Mouse (Mus musculus): ENCODE data around the gene Fosl2. TPM values are rescaled to one million over a fixed set of nuclear protein-coding genes. Genes with fewer than 3 reads are reported as not detected.
A peak's percentile ranks its signal among the peaks of the same experiment; 100 is the strongest.
"Not testable (repeated sequence)": the region's sequence is repeated elsewhere in the genome, so short reads cannot be mapped to it uniquely, and the experiment has no call there.

Gene Fosl2
- total RNA-seq, 2 experiments from 2014 or later = 24.7 to 34.7 TPM

DNA sequence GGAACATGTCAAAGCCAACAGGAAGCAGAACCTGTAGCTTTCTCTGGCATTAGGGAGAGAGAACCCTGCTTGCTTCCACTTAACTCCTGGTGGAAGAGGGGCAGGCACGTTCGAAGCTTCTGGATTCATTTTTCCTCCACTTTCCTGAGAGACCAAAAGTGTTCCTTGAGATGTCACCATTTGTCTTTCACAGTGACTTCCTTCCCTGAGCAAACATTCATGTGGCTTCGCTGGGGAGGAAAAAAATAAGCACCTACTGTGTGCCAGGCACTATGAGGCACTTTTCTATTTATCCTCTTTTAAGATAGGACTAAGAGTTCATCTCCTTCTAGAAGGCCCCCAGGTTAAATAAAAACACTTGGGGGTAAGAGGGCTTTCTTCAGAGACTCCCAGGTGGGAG, 20.3 kb downstream of the Fosl2 start:
- DNase-seq (ENCODE audit: low spot score in 2 of 2) = no peak
- intact Hi-C loops (cut with DNase I) = no loop called here

- DNase-seq (ENCODE audit: low spot score in 2 of 2) = no peak
- intact Hi-C loops (cut with DNase I) = no loop called here
These were observed 28.0 kb downstream of the Fosl2 start for GRCm38 (mm10) chr5:32163478-32164043.

GRCm38 (mm10) chr5:32172188-32172587, 36.6 kb downstream of the Fosl2 start:
- intact Hi-C loops (cut with DNase I) = no loop called here
- DNase-seq (ENCODE audit: low spot score in 2 of 2) = no peak

- DNase-seq (ENCODE audit: low spot score in 2 of 2) = no peak
- intact Hi-C loops (cut with DNase I) = no loop called here
These were observed 41.2 kb downstream of the Fosl2 start for GRCm38 (mm10) chr5:32176800-32177199.

DNA sequence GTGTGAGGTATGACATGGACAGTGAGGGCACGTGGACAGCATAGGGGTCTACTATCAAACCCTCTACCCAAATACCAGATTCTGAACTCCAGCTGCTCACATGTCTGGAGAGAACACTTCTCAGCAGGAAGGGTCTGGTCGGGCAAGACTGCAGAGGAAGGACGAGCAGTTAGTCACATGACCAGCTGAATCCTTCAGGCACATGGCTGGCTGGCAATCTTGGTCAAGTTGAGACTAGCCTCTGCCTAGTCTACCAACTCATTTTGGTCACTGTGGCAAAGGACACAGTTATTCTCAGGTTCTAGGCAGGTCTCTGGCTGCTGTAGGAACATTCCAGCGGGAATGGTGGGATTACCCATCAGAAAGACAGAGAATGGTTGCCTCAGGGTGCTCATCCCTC, 42.1 kb downstream of the Fosl2 start:
- DNase-seq (ENCODE audit: low spot score in 2 of 2) = no peak
- intact Hi-C loops (cut with DNase I) = no loop called here

GRCm38 (mm10) chr5:32178720-32179119, 43.1 kb downstream of the Fosl2 start:
- DNase-seq (ENCODE audit: low spot score in 2 of 2); intact Hi-C loops (cut with DNase I): not testable (repeated sequence)

DNA sequence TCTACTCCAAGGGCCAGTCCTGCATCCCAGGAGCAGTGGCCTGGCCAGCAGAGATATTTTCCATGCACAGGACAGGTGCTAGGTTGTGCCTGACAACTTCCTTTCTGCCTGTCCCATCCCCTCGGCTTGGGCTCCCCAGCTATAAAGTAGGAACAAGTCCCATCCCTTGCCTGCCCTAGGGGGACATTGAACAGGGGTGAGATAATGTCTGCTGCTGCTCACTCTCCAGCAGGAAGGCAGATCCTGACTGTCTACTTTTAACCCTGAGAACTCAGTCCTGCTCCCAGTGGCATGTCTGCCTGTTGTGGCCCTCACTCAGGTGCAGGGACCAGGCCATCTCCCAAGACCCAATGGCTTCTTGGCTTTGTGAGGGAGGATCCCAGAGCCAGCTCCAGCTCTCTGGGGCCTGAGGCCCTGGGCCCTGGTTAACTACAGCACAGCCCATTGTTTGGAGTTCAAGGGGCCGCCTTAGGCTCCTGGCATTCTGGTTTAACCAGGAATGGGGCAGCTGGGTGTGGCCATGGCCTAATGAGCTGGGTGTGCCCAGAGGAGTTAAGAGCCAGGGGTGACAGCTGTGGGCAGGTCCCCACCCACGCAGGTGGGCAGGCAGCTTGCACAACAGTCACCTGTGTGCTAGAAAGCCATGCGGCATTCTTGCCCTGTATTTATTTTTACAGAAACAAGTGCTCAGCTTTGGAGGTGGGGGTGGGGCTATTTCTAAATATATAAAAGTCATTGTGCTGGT, 47.5 kb downstream of the Fosl2 start:
- intact Hi-C loops (cut with DNase I) = no loop called here
- no peak for DNase-seq (ENCODE audit: low spot score in 2 of 2)

DNA sequence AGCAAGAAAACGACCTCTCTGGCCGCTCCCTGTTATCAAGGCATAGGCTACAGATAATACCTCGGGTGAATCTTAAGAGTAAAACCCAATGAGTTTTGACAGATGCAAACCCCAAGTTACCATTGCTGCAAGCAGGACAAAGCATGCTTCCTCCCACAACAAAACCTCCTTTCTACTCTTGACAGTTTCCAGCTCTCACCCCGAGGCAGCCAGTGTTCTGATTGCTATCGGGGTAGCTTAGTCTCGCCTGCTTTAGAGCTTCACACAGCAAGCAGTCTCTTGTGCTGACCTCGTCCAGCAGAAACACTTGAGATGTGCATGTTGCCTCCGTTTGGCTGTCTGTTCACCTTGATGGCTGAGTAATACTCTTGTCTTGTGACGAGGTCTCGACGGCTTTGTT, 52.1 kb downstream of the Fosl2 start:
- DNase-seq (ENCODE audit: low spot score in 2 of 2) = no peak
- intact Hi-C loops (cut with DNase I) = no loop called here

DNA sequence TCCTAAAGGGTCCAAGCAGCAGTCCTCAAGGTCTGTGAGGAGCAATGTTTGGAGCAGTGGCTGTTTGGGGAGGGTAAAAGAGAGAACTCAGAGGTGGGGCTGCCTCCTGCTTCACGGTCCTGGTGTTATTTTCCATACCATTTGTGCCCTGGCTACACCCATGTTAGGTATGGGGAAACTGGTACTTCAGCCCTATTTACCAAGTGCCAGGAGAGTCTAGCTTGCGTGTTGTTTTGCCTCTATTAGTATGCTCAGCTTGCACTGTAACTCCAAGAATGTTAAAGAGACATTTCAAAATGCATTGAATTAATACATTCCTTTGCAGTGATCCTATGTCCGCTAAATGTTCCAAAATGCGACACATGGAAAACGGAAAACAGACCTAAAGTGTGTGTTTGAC, 55.7 kb downstream of the Fosl2 start:
- no peak for DNase-seq (ENCODE audit: low spot score in 2 of 2)
- intact Hi-C loops (cut with DNase I) = no loop called here

DNA sequence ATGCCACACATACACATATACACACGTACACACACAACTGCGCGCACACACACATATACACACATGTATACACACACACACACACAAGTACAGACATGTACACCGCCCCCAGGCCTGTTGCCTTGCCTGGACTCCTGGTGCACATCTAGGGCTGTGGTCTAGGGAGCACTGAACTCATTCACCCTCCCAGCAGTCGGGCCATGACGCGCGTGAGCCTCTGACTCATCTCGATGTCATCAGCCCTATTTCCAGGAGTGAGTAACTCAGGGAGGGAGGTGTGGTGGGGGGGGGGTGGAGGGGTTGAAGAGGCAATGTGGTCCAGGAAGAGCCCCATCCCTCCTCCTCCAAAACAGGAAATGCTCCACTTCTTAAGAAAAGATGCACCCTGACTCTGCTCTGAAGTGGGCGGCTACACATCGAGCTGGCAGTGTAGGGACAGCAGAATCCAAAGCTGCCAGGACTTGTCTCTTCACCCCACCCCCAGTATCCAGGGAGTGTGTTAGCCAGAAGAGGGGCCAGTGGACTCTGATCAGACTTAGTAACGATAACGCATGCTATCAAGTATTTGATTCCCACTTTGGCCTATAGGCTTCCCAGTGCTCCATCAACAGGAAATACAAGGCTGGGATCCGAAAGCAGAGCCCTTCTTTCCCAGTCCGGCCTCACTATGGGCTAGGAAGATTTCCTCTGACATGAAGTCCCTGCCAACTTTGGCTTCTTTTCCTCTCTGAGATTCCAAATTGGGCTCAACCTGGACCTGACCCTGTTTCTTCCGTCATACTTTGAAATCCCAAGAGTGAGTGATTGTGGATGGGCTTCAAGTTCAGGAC, 56.6 kb downstream of the Fosl2 start:
- intact Hi-C loops (cut with DNase I) = no loop called here
- DNase-seq (ENCODE audit: low spot score in 2 of 2) = no peak

- intact Hi-C loops (cut with DNase I) = no loop called here
- no peak for DNase-seq (ENCODE audit: low spot score in 2 of 2)
These were observed 58.6 kb downstream of the Fosl2 start for GRCm38 (mm10) chr5:32194236-32194635.

DNA sequence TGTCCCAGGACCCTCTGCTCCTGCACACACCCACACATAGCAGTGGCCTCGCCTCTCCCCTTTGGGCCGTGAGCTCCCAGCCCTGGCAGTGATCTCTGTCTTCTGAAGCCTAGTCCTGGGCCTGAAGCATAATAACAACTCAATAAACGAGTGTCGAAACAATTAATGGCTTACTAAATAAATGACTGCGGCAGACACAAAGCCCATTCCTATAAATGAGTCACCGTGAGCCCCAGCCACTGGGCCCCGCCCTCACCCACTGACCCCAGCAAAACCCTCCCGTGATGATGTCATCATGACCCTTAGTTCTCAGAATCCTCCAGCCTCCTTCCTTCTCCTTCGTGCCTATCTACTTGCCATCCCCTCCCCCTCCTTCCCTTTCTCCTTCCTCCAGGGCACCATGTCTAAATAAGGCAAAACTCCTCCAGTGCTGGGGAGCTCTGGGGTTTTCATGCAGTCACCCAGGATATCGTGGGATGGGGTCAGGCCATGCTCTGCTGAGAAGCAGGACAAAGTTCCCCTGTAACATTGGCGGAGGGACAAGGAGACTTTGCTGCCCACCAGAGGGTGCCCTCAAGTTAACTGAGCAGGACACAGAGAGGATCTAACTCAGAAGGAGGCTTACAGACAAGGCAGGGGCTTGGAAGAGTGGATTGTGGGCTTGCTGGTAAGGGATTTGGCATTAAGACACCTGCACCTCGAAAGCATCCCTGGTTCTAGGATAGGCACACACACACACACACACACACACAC, 60.4 kb downstream of the Fosl2 start:
- DNase-seq (ENCODE audit: low spot score in 2 of 2) = no peak
- intact Hi-C loops (cut with DNase I) = no loop called here

DNA sequence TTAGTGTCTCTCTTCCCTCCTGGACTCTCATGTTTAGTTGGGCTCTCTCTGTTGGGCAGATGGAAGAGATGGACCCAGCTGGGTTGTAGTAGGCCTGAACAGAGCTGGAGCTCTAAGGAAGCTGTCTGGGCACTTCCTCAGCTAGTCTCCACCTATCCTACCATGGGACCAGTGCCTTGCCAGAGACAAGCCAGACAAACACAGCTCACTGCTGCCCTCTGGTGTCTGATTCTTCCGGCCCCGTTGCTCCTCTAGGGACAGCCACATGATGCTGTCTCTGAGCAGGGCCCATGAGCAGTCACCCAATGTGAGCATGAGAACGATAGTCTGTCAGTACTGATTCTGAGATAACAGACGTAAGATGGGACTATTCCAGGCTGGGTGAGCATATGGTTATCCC, 62.1 kb downstream of the Fosl2 start:
- intact Hi-C loops (cut with DNase I) = loop anchor here (1.0 to 2.0 kb wide), 2 partner anchors 59 to 634 kb away; no protein-coding TSS in a partner anchor
- peak; percentile 93 to 94 for DNase-seq (ENCODE audit: low spot score in 2 of 2)

DNA sequence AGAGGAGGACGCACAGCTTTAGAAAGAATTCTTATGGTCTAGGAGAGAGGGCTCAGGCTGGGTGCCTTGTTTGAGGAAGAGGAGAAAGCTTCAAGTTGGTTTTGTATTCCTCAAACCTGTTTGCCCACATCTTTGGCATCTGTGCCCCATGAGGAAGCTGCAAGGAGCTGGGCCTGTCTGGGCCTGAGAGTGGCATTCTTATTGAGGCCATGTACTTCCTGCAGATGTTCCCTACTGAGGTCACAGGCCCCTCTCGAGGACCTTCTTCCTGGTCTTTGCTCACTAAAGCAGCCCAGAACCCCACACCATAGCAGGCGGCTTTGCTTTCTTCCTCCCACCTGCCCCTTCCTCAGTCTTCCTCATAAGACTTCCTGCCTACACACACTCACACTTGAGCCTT, 63.5 kb downstream of the Fosl2 start:
- DNase-seq (ENCODE audit: low spot score in 2 of 2) = no peak
- intact Hi-C loops (cut with DNase I) = loop anchor here (2.0 kb wide), 1 partner anchor 60 kb away; no protein-coding TSS in a partner anchor

DNA sequence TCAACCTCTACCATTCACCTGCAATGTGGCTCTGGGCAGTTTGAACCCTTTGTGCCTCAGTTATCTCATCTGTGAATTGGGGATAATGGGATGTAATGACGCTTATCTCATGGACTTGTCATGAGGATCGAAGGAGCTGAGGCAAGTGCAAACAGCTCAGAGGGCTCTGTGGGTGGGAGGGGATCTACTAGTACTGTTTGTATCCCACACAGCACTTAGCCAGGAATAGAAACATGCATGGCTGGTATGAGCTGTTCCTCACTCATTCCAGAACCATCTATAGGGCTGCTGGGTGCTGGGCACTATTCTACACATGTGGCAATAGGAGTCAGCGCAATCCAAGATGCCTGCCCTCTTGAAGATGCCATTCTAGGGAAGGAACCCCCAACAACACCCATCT, 64.0 kb downstream of the Fosl2 start:
- intact Hi-C loops (cut with DNase I) = loop anchor here (2.0 kb wide), 1 partner anchor 61 kb away; no protein-coding TSS in a partner anchor
- DNase-seq (ENCODE audit: low spot score in 2 of 2) = no peak

DNA sequence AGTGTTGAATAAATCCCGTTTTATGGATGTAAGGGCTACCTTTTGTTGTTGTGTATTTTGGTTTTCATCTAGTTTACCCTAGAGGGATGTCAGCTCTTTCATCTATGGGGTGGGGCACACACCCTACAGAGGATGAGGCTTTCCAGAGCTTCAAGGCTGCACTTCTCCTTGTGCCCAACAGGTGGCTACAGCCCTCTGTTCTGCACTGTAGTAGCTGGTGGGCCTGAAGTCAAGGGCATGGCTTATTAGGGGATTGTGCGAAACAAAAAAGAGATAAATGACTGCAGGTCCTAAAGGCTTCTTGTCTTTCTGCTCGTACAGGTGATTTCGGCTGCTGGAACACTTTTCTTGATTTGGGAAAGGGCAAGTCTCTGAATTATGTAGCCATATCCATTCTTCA, 69.1 kb downstream of the Fosl2 start:
- intact Hi-C loops (cut with DNase I) = no loop called here
- no peak for DNase-seq (ENCODE audit: low spot score in 2 of 2)

- intact Hi-C loops (cut with DNase I) = no loop called here
- no peak for DNase-seq (ENCODE audit: low spot score in 2 of 2)
These were observed 71.1 kb downstream of the Fosl2 start for GRCm38 (mm10) chr5:32206726-32207125.

Measured in left cerebral cortex, postnatal 14 days (tissue).